In genomic region chr19:10895708-10896107, GRCm38 (mm10) we compare ENCODE assay signal across 9 mouse cellular contexts. TPM values are rescaled to one million over a fixed set of nuclear protein-coding genes. Genes with fewer than 3 reads are reported as not detected.
DNase-seq lines count a peak whose midpoint lies in the region; ATAC-seq and TF ChIP-seq lines count a peak whose summit lies in the region.
"Had no signal": no experiment of that assay in that cellular context is flagged by ENCODE, and none has a peak within 500 bp of the region (broad histone marks: within the 10 kb centered on the region; RNA-seq: fewer than 3 reads in every experiment).

No protein-coding gene starts in this region.

- peaks cover 19% of the 10 kb centered on the region for H3K36me3 ChIP-seq in intestine, embryonic 15.5 days
- H3K36me3 ChIP-seq in neural tube, embryonic 14.5 days (ENCODE audit: control insufficient read depth, insufficient read depth, low read length) = peaks cover 20% of the 10 kb centered on the region

- no peaks in the 10 kb centered on the region for H3K27me3 ChIP-seq in intestine, embryonic 15.5 days (replicated peaks)
- H3K27me3 ChIP-seq in neural tube, embryonic 14.5 days (ENCODE audit: control insufficient read depth, insufficient read depth, low read length) = no peaks in the 10 kb centered on the region

- H3K9me3 ChIP-seq in intestine, embryonic 15.5 days = no peaks in the 10 kb centered on the region
- no peaks in the 10 kb centered on the region for H3K9me3 ChIP-seq in neural tube, embryonic 14.5 days (ENCODE audit: control insufficient read depth, low read length)

- peak overlapping the region; percentile 97 for H3K27ac ChIP-seq in gastrocnemius, adult 2 months
- peak overlapping the region; percentile 92 for H3K27ac ChIP-seq in intestine, embryonic 15.5 days
- H3K27ac ChIP-seq in neural tube, embryonic 14.5 days (ENCODE audit: low read depth, low read length) = peak overlapping the region; percentile 85

- H3K9ac ChIP-seq in intestine, embryonic 15.5 days = peak overlapping the region; percentile 73
- peak overlapping the region; percentile 83 for H3K9ac ChIP-seq in neural tube, embryonic 14.5 days (replicated peaks; ENCODE audit: low read depth, low read length)

- H3K4me1 ChIP-seq in intestine, embryonic 15.5 days (replicated peaks) = peaks cover 7% of the 10 kb centered on the region; the same call in 1 of the 2 replicates
- H3K4me1 ChIP-seq in neural tube, embryonic 14.5 days (ENCODE audit: control insufficient read depth, insufficient read depth, low read length) = peaks cover 11% of the 10 kb centered on the region

- peak overlapping the region; percentile 65 for H3K4me2 ChIP-seq in intestine, embryonic 15.5 days (replicated peaks)
- H3K4me2 ChIP-seq in neural tube, embryonic 14.5 days (ENCODE audit: low read depth, low read length) = peak overlapping the region; percentile 70

- under 1% methylated on average over 16 of the region's 16 CpGs for WGBS in intestine, embryonic 15.5 days
- 2% methylated on average over 16 of the region's 16 CpGs for WGBS in neural tube, embryonic 14.5 days

- intact Hi-C loops in gastrocnemius, adult 2 months (cut with DNase I) = loop anchor here (1.0 kb wide), 1 partner anchor 14 kb away; no protein-coding TSS in a partner anchor

- no peak for TF ChIP-seq CTCF in gastrocnemius, adult 2 months (IDR thresholded peaks at IDR 0.05)

- ATAC-seq in intestine, embryonic 15.5 days = peak; percentile 2; the same call in 1 of the 2 replicates
- ATAC-seq in neural tube, embryonic 14.5 days (ENCODE audit: low read depth) = no peak
- no peak for ATAC-seq in megakaryocyte progenitor cell, adult 5-6 weeks (replicated peaks; ENCODE audit: poor library complexity)

- H3K4me3 ChIP-seq in gastrocnemius, adult 2 months = peak overlapping the region; percentile 99
- peak overlapping the region; percentile 78 for H3K4me3 ChIP-seq in intestine, embryonic 15.5 days (replicated peaks)
- peak overlapping the region; percentile 93 for H3K4me3 ChIP-seq in neural tube, embryonic 14.5 days (ENCODE audit: low read depth, low read length)

- peak; percentile 64 for DNase-seq in gastrocnemius, adult 2 months
- DNase-seq in gastrocnemius, postnatal 25 days = no peak
- DNase-seq in urinary bladder, postnatal 25 days (ENCODE audit: low spot score) = peak; percentile 39
- DNase-seq in urinary bladder, adult 18-20 months (ENCODE audit: low spot score in 2 of 2) = no peak
- no peak for DNase-seq in layer of hippocampus, adult 9-10 months (ENCODE audit: low spot score)

RNA-seq across cellular contexts. Expression of gene Prpf19, which starts 0.7 kb away (rescaled TPM):
- 100 to 1,000 TPM; 150 to 184 TPM for total RNA-seq in gastrocnemius, adult 2 months (2021)
- total RNA-seq in gastrocnemius, postnatal 25 days (2021) = 100 to 1,000 TPM; 149 to 172 TPM
- 35.8 and 39.2 TPM in 2 replicates for polyA plus RNA-seq in intestine, embryonic 15.5 days (2015; fragmentation: Nextera tagmentation; extraction: Ambion mirVana)
- polyA plus RNA-seq in neural tube, embryonic 14.5 days (2014; fragmentation: Nextera tagmentation; extraction: Ambion mirVana) = 37.6 and 48.8 TPM in 2 replicates
- 70.5 and 77.5 TPM in 2 replicates for total RNA-seq in megakaryocyte progenitor cell, adult 5-6 weeks (2015)
- 159 and 191 TPM in 2 replicates for total RNA-seq in megakaryocyte progenitor cell, adult 5-6 weeks (2017)

RNA-seq across cellular contexts. Expression of gene Tmem109, which starts 13.9 kb away (rescaled TPM):
- 100 to 1,000 TPM; 227 to 255 TPM for total RNA-seq in gastrocnemius, adult 2 months (2021)
- total RNA-seq in gastrocnemius, postnatal 25 days (2021) = 100 to 1,000 TPM; 190 to 210 TPM
- polyA plus RNA-seq in intestine, embryonic 15.5 days (2015; fragmentation: Nextera tagmentation; extraction: Ambion mirVana) = 75.4 and 80.6 TPM in 2 replicates
- polyA plus RNA-seq in neural tube, embryonic 14.5 days (2014; fragmentation: Nextera tagmentation; extraction: Ambion mirVana) = 36.3 and 39.1 TPM in 2 replicates
- 14.9 and 16.5 TPM in 2 replicates for total RNA-seq in megakaryocyte progenitor cell, adult 5-6 weeks (2015)
- 13.2 and 17.8 TPM in 2 replicates for total RNA-seq in megakaryocyte progenitor cell, adult 5-6 weeks (2017)

RNA-seq across cellular contexts. Expression of gene Zp1, which starts 24.7 kb away (rescaled TPM):
- total RNA-seq in gastrocnemius, adult 2 months (2021) = not detected
- total RNA-seq in gastrocnemius, postnatal 25 days (2021) = not detected
- polyA plus RNA-seq in intestine, embryonic 15.5 days (2015; fragmentation: Nextera tagmentation; extraction: Ambion mirVana) = not detected in 2 replicates
- polyA plus RNA-seq in neural tube, embryonic 14.5 days (2014; fragmentation: Nextera tagmentation; extraction: Ambion mirVana) = not detected in 2 replicates
- not detected in 2 replicates for total RNA-seq in megakaryocyte progenitor cell, adult 5-6 weeks (2015)
- total RNA-seq in megakaryocyte progenitor cell, adult 5-6 weeks (2017) = not detected in 2 replicates
- total RNA-seq: left cerebral cortex, postnatal 25 days had no signal

RNA-seq across cellular contexts. Expression of gene Tmem132a, which starts 26.0 kb away (rescaled TPM):
- total RNA-seq in gastrocnemius, adult 2 months (2021) = 1 to 10 TPM; 2.8 to 7.2 TPM
- total RNA-seq in gastrocnemius, postnatal 25 days (2021) = 1 to 10 TPM; 5.8 to 8.4 TPM
- polyA plus RNA-seq in intestine, embryonic 15.5 days (2015; fragmentation: Nextera tagmentation; extraction: Ambion mirVana) = 37.7 TPM in 2 replicates
- polyA plus RNA-seq in neural tube, embryonic 14.5 days (2014; fragmentation: Nextera tagmentation; extraction: Ambion mirVana) = 132 and 146 TPM in 2 replicates
- 0.17 TPM in 1 of 2 replicates, not detected in the other for total RNA-seq in megakaryocyte progenitor cell, adult 5-6 weeks (2015)
- 0.30 TPM in 1 of 2 replicates, not detected in the other for total RNA-seq in megakaryocyte progenitor cell, adult 5-6 weeks (2017)

RNA-seq across cellular contexts. Expression of gene Ptgdr2, which starts 41.3 kb away (rescaled TPM):
- not detected for total RNA-seq in gastrocnemius, adult 2 months (2021)
- not detected for total RNA-seq in gastrocnemius, postnatal 25 days (2021)
- 0.05 and 0.06 TPM in 2 replicates for polyA plus RNA-seq in intestine, embryonic 15.5 days (2015; fragmentation: Nextera tagmentation; extraction: Ambion mirVana)
- 0.10 and 0.11 TPM in 2 replicates for polyA plus RNA-seq in neural tube, embryonic 14.5 days (2014; fragmentation: Nextera tagmentation; extraction: Ambion mirVana)
- total RNA-seq in megakaryocyte progenitor cell, adult 5-6 weeks (2015) = 0.07 and 0.17 TPM in 2 replicates
- total RNA-seq in megakaryocyte progenitor cell, adult 5-6 weeks (2017) = 0.07 TPM in 1 of 2 replicates, not detected in the other

Comparison
In these comparisons a context has a peak if more than half of its experiments do, and no peak if none do; other contexts are left out.
1. DNase-seq: peak in gastrocnemius, adult 2 months (single experiment) and urinary bladder, postnatal 25 days (single experiment); none in gastrocnemius, postnatal 25 days (single experiment), urinary bladder, adult 18-20 months (0 of 2) and layer of hippocampus, adult 9-10 months (single experiment).
2. RNA of gene Tmem109, which starts 13.9 kb away (total RNA-seq): 227 to 255 TPM in gastrocnemius, adult 2 months and 190 to 210 TPM in gastrocnemius, postnatal 25 days; 13.2 to 17.8 TPM in megakaryocyte progenitor cell, adult 5-6 weeks; every median in the first group is over 10 times any median in the second.
3. Peak in every context shown above with its lines, with median percentiles within 50 percentile points of each other: H3K27ac ChIP-seq and H3K4me3 ChIP-seq.